Mouse (Mus musculus) B cell, adult 2 months (primary cell): Measurements from ENCODE around the gene Nubp1.

Experiments used
- DNase-seq, 2 experiments: peaks; one replicate each; pipeline ENCODE4 v3.0.0; 2022

Gene Nubp1

GRCm38 (mm10) chr16:10417723-10418259, 6.0 kb downstream of the Nubp1 start:
- no peak for DNase-seq

GRCm38 (mm10) chr16:10420447-10421054, 8.8 kb downstream of the Nubp1 start:
- no peak for DNase-seq

GRCm38 (mm10) chr16:10431911-10432310, 20.2 kb downstream of the Nubp1 start:
- DNase-seq = no peak

- no peak for DNase-seq
Measured at GRCm38 (mm10) chr16:10432387-10432786, 20.6 kb downstream of the Nubp1 start.

GRCm38 (mm10) chr16:10433344-10433743, 21.6 kb downstream of the Nubp1 start:
- no peak for DNase-seq

- DNase-seq = peak; percentile 30 to 36
Measured at GRCm38 (mm10) chr16:10436166-10436565, 24.4 kb downstream of the Nubp1 start.

GRCm38 (mm10) chr16:10438055-10438454, 26.3 kb downstream of the Nubp1 start:
- DNase-seq = no peak

GRCm38 (mm10) chr16:10441328-10441727, 29.6 kb downstream of the Nubp1 start:
- DNase-seq = no peak

- DNase-seq = no peak
Measured at GRCm38 (mm10) chr16:10441761-10442160, 30.0 kb downstream of the Nubp1 start.

GRCm38 (mm10) chr16:10443723-10444122, 32.0 kb downstream of the Nubp1 start:
- DNase-seq = no peak

GRCm38 (mm10) chr16:10446573-10447263, 35.0 kb downstream of the Nubp1 start:
- DNase-seq = no peak

GRCm38 (mm10) chr16:10447264-10447594, 35.5 kb downstream of the Nubp1 start, which contains the start of gene Tvp23a:
Tvp23a (minus strand) TSS chr16:10447362.
- no peak for DNase-seq

- no peak for DNase-seq
Measured at GRCm38 (mm10) chr16:10447781-10448180, 36.0 kb downstream of the Nubp1 start.

- DNase-seq = no peak
Measured at GRCm38 (mm10) chr16:10448931-10449330, 37.2 kb downstream of the Nubp1 start.

GRCm38 (mm10) chr16:10451906-10452305, 40.2 kb downstream of the Nubp1 start:
- DNase-seq = no peak

GRCm38 (mm10) chr16:10452445-10452896, 40.7 kb downstream of the Nubp1 start:
- DNase-seq = no peak

- DNase-seq = no peak
Measured at GRCm38 (mm10) chr16:10453872-10454582, 42.3 kb downstream of the Nubp1 start.

- DNase-seq = no peak
Measured at GRCm38 (mm10) chr16:10454583-10454974, 42.8 kb downstream of the Nubp1 start.

- DNase-seq = no peak
Measured at GRCm38 (mm10) chr16:10460188-10460587, 48.4 kb downstream of the Nubp1 start.

- no peak for DNase-seq
Measured at GRCm38 (mm10) chr16:10461178-10461577, 49.4 kb downstream of the Nubp1 start.

- DNase-seq = no peak
Measured at GRCm38 (mm10) chr16:10465011-10465681, 53.4 kb downstream of the Nubp1 start.

GRCm38 (mm10) chr16:10467391-10468107, 55.8 kb downstream of the Nubp1 start:
- DNase-seq = no peak
